Mouse (Mus musculus): Measurements from ENCODE around the gene Atf7. TPM values are rescaled to one million over a fixed set of nuclear protein-coding genes. Genes with fewer than 3 reads are reported as not detected.

Atf7 gene
- polyA plus RNA-seq, 1 experiment from 2014 or later = 9.8 TPM

DNA sequence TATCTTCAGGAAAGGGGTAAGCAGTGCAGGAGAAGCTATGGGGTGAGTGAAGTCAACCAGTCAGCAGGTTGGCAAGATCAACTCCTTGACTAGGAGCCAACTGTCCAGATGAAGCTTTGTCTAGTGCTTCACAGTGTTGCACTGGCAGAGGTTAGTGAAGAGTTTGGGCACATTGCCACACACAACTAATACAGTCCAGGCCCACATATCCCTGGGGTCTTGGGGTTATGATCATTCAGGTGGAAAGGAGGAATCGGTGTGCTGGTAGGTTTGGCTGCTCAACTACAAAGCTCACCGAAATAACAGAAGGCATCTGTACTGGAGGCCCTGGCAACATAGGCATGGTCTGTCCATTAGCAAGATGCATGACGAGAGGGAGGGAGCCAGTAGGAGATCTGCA lies 77.8 kb downstream of the Atf7 start:
- Histone ChIP-seq H3K4me1 (ENCODE audit: control insufficient read depth, insufficient read depth, low read length) (no peaks in the 10 kb centered on the region), H3K27ac (ENCODE audit: low read depth, low read length) (no peak overlapping the region), H3K27me3 (ENCODE audit: control insufficient read depth, insufficient read depth, low read length) (no peaks in the 10 kb centered on the region), H3K4me3 (ENCODE audit: low read depth, low read length) (no peak overlapping the region), H3K36me3 (ENCODE audit: control insufficient read depth, insufficient read depth, low read length) (no peaks in the 10 kb centered on the region; the same call in 1 of the 2 replicates), H3K4me2 (no peak overlapping the region), H3K9ac (ENCODE audit: low read length) (no peak overlapping the region), H3K9me3 (ENCODE audit: control insufficient read depth, low read length) (no peaks in the 10 kb centered on the region)
- 96% methylated on average over 3 of the region's 3 CpGs for WGBS
- no peak for ATAC-seq (ENCODE audit: low FRiP score)
- no peak for DNase-seq (ENCODE audit: low spot score, missing footprints)

- no peak overlapping the region for H3K4me2 ChIP-seq
- no peak overlapping the region for H3K9ac ChIP-seq (ENCODE audit: low read length)
- H3K4me3 ChIP-seq (ENCODE audit: low read depth, low read length) = no peak overlapping the region
- no peaks in the 10 kb centered on the region for H3K9me3 ChIP-seq (ENCODE audit: control insufficient read depth, low read length)
- H3K27me3 ChIP-seq (ENCODE audit: control insufficient read depth, insufficient read depth, low read length) = no peaks in the 10 kb centered on the region
- H3K36me3 ChIP-seq (ENCODE audit: control insufficient read depth, insufficient read depth, low read length) = no peaks in the 10 kb centered on the region; the same call in 1 of the 2 replicates
- no peak overlapping the region for H3K27ac ChIP-seq (ENCODE audit: low read depth, low read length)
- DNase-seq (ENCODE audit: low spot score, missing footprints) = peak; percentile 51
- ATAC-seq (ENCODE audit: low FRiP score) = no peak
- WGBS = 93% methylated on average over 3 of the region's 3 CpGs
- no peaks in the 10 kb centered on the region for H3K4me1 ChIP-seq (ENCODE audit: control insufficient read depth, insufficient read depth, low read length)
Measured at GRCm38 (mm10) chr15:102546677-102547427, 78.4 kb downstream of the Atf7 start.

GRCm38 (mm10) chr15:102546246-102546645 lies 79.0 kb downstream of the Atf7 start:
- WGBS = 87% methylated on average over 3 of the region's 3 CpGs
- no peak overlapping the region for H3K4me3 ChIP-seq (ENCODE audit: low read depth, low read length)
- DNase-seq (ENCODE audit: low spot score, missing footprints) = peak; percentile 64
- no peaks in the 10 kb centered on the region for H3K27me3 ChIP-seq (ENCODE audit: control insufficient read depth, insufficient read depth, low read length)
- no peak for ATAC-seq (ENCODE audit: low FRiP score)
- H3K9ac ChIP-seq (ENCODE audit: low read length) = no peak overlapping the region
- H3K36me3 ChIP-seq (ENCODE audit: control insufficient read depth, insufficient read depth, low read length) = no peaks in the 10 kb centered on the region; the same call in 1 of the 2 replicates
- no peaks in the 10 kb centered on the region for H3K9me3 ChIP-seq (ENCODE audit: control insufficient read depth, low read length)
- H3K27ac ChIP-seq (ENCODE audit: low read depth, low read length) = no peak overlapping the region
- H3K4me2 ChIP-seq = no peak overlapping the region
- no peaks in the 10 kb centered on the region for H3K4me1 ChIP-seq (ENCODE audit: control insufficient read depth, insufficient read depth, low read length)

DNA sequence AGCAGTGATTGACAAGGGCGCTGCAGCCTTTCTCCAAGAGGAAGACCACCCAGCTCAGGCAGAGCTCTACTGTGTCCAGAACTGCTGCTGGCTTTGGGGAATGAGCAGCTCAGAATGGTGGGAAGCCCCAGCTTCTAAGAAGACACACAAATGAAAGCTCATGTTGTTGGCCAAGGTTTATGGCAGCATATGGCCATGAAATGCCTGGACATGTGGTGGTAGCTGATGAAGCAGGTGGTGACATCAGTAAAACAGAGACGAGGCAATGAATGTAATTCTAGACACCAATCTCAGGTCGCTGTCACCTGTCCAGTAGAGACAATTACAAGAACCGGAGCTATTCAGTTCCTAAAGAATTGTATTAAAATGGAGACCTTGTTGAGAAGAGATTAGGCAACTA lies 80.5 kb downstream of the Atf7 start:
- no peak overlapping the region for H3K27ac ChIP-seq (ENCODE audit: low read depth, low read length)
- no peak for ATAC-seq (ENCODE audit: low FRiP score)
- H3K36me3 ChIP-seq (ENCODE audit: control insufficient read depth, insufficient read depth, low read length) = peaks cover 5% of the 10 kb centered on the region; the same call in 1 of the 2 replicates
- 89% methylated on average over 4 of the region's 4 CpGs for WGBS
- DNase-seq (ENCODE audit: low spot score, missing footprints) = peak; percentile 12
- no peaks in the 10 kb centered on the region for H3K4me1 ChIP-seq (ENCODE audit: control insufficient read depth, insufficient read depth, low read length)
- no peak overlapping the region for H3K4me2 ChIP-seq
- no peak overlapping the region for H3K9ac ChIP-seq (ENCODE audit: low read length)
- no peaks in the 10 kb centered on the region for H3K9me3 ChIP-seq (ENCODE audit: control insufficient read depth, low read length)
- no peak overlapping the region for H3K4me3 ChIP-seq (ENCODE audit: low read depth, low read length)
- H3K27me3 ChIP-seq (ENCODE audit: control insufficient read depth, insufficient read depth, low read length) = no peaks in the 10 kb centered on the region

- no peak overlapping the region for H3K4me2 ChIP-seq
- WGBS = 95% methylated on average over 7 of the region's 7 CpGs
- ATAC-seq (ENCODE audit: low FRiP score) = no peak
- no peak overlapping the region for H3K27ac ChIP-seq (ENCODE audit: low read depth, low read length)
- peak; percentile 54 for DNase-seq (ENCODE audit: low spot score, missing footprints)
- no peaks in the 10 kb centered on the region for H3K4me1 ChIP-seq (ENCODE audit: control insufficient read depth, insufficient read depth, low read length)
- no peaks in the 10 kb centered on the region for H3K9me3 ChIP-seq (ENCODE audit: control insufficient read depth, low read length)
- no peaks in the 10 kb centered on the region for H3K27me3 ChIP-seq (ENCODE audit: control insufficient read depth, insufficient read depth, low read length)
- H3K9ac ChIP-seq (ENCODE audit: low read length) = no peak overlapping the region
- H3K36me3 ChIP-seq (ENCODE audit: control insufficient read depth, insufficient read depth, low read length) = peaks cover under 1% of the 10 kb centered on the region; the same call in 1 of the 2 replicates
- H3K4me3 ChIP-seq (ENCODE audit: low read depth, low read length) = no peak overlapping the region
Measured at GRCm38 (mm10) chr15:102533926-102534325, 91.3 kb downstream of the Atf7 start.

DNA sequence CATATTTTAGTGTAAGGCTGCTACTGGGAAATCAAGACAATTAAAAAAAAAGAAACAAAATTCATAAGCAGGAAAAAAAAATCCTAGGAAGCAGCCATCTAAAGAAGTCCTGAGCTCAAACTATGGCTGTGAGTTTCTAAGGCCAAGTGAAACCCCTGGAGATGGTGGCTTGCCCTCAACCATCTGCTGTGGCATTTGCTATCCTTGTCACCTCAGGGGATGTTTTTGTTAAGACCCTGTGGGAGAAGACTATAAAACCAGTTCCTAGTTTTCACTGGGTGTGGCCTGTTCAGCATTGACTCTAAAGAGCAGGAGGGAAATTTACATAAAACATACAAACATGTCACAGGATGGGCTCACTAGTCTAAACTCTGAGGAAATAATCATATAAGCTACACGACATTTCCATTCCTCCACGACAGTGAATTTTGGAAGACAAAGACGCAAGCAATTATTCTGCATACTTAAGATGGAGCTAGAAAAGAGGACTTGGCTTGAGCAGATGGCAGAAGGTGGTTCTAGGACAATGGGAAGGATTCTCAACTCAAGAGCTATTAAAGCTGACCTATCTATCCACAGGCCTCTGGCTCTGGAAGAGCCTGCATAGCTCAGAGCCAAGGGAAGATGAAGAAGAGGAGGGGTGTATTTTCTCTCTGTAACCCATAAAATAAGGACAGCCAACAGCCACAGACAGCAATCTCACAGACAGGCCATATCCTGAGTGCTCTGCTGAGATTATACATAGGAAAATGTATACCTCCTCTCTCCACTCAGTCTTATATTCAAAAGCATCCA lies 93.0 kb downstream of the Atf7 start:
- no peak overlapping the region for H3K4me2 ChIP-seq
- H3K9ac ChIP-seq (ENCODE audit: low read length) = no peak overlapping the region
- no peaks in the 10 kb centered on the region for H3K27me3 ChIP-seq (ENCODE audit: control insufficient read depth, insufficient read depth, low read length)
- ATAC-seq (ENCODE audit: low FRiP score) (no peak), DNase-seq (ENCODE audit: low spot score, missing footprints) (peak; percentile 17)
- no peaks in the 10 kb centered on the region for H3K9me3 ChIP-seq (ENCODE audit: control insufficient read depth, low read length)
- H3K36me3 ChIP-seq (ENCODE audit: control insufficient read depth, insufficient read depth, low read length) = peaks cover 3% of the 10 kb centered on the region; the same call in 1 of the 2 replicates
- H3K4me1 ChIP-seq (ENCODE audit: control insufficient read depth, insufficient read depth, low read length) = no peaks in the 10 kb centered on the region
- no peak overlapping the region for H3K27ac ChIP-seq (ENCODE audit: low read depth, low read length)
- no peak overlapping the region for H3K4me3 ChIP-seq (ENCODE audit: low read depth, low read length)
- 91% methylated on average over 3 of the region's 3 CpGs for WGBS

DNA sequence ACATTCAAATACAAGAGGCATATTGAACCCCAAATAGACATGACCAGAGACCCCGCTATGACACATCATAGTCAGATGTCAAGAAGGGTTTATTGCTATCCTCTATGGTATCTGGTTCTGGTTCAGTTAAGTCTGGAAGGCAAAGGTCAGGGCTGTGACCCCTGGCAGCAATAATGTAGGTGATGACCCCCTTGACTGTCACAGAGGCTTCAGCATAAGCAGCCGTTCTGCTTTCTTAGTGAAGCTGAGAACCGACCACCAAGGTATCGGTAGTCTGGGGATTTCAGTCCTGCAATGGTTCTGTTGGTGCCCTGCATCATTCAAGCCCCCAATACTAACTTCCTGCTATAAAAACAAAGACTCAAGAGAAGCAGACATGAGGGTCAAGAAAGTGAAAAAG lies 93.7 kb downstream of the Atf7 start:
- Histone ChIP-seq H3K4me2 (no peak overlapping the region), H3K27ac (ENCODE audit: low read depth, low read length) (no peak overlapping the region), H3K9me3 (ENCODE audit: control insufficient read depth, low read length) (no peaks in the 10 kb centered on the region), H3K9ac (ENCODE audit: low read length) (no peak overlapping the region), H3K27me3 (ENCODE audit: control insufficient read depth, insufficient read depth, low read length) (no peaks in the 10 kb centered on the region), H3K36me3 (ENCODE audit: control insufficient read depth, insufficient read depth, low read length) (peaks cover 3% of the 10 kb centered on the region; the same call in 1 of the 2 replicates), H3K4me3 (ENCODE audit: low read depth, low read length) (no peak overlapping the region), H3K4me1 (ENCODE audit: control insufficient read depth, insufficient read depth, low read length) (no peaks in the 10 kb centered on the region)
- ATAC-seq (ENCODE audit: low FRiP score) = no peak
- 83% methylated on average over 4 of the region's 4 CpGs for WGBS
- DNase-seq (ENCODE audit: low spot score, missing footprints) = peak; percentile 53

DNA sequence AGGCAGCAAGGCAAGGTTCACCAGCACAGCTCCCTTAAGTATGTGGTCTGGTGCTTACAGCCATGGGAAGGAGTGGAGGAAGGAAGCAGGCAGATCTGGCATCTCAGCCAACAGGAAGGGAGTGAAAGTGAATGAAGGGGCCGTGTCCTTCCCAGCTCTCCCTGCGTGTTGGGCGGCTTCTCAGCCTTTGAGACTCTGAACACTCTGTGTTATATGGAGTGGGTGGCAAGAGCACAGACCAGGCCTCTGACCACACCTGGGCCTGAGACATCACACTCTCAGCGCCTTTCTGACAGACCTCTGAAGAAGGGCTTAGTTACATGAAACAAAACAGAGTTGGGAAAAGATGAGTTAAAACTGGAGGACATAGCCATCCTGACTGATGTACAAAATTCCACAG lies 94.7 kb downstream of the Atf7 start:
- Histone ChIP-seq H3K9me3 (ENCODE audit: control insufficient read depth, low read length) (no peaks in the 10 kb centered on the region), H3K36me3 (ENCODE audit: control insufficient read depth, insufficient read depth, low read length) (peaks cover 3% of the 10 kb centered on the region; the same call in 1 of the 2 replicates), H3K27ac (ENCODE audit: low read depth, low read length) (no peak overlapping the region), H3K27me3 (ENCODE audit: control insufficient read depth, insufficient read depth, low read length) (no peaks in the 10 kb centered on the region), H3K4me1 (ENCODE audit: control insufficient read depth, insufficient read depth, low read length) (no peaks in the 10 kb centered on the region), H3K4me3 (ENCODE audit: low read depth, low read length) (no peak overlapping the region), H3K4me2 (no peak overlapping the region), H3K9ac (ENCODE audit: low read length) (no peak overlapping the region)
- 87% methylated on average over 4 of the region's 4 CpGs for WGBS
- peak; percentile 66 for DNase-seq (ENCODE audit: low spot score, missing footprints)
- no peak for ATAC-seq (ENCODE audit: low FRiP score)

GRCm38 (mm10) chr15:102528396-102528795 lies 96.9 kb downstream of the Atf7 start:
- ATAC-seq (ENCODE audit: low FRiP score) (no peak), DNase-seq (ENCODE audit: low spot score, missing footprints) (peak; percentile 66)
- Histone ChIP-seq H3K27ac (ENCODE audit: low read depth, low read length) (no peak overlapping the region), H3K9ac (ENCODE audit: low read length) (no peak overlapping the region), H3K4me1 (ENCODE audit: control insufficient read depth, insufficient read depth, low read length) (no peaks in the 10 kb centered on the region), H3K36me3 (ENCODE audit: control insufficient read depth, insufficient read depth, low read length) (peaks cover 3% of the 10 kb centered on the region; the same call in 1 of the 2 replicates), H3K4me2 (no peak overlapping the region), H3K4me3 (ENCODE audit: low read depth, low read length) (no peak overlapping the region), H3K27me3 (ENCODE audit: control insufficient read depth, insufficient read depth, low read length) (no peaks in the 10 kb centered on the region), H3K9me3 (ENCODE audit: control insufficient read depth, low read length) (no peaks in the 10 kb centered on the region)
- 95% methylated on average over 1 of the region's 1 CpGs for WGBS

Data from midbrain, embryonic 11.5 days (tissue).